Mouse (Mus musculus) inflammation-experienced regulatory T-cells, adult 6 months (primary cell): ENCODE results near the gene Gm11567. TPM values are rescaled to one million over a fixed set of nuclear protein-coding genes. Genes with fewer than 3 reads are reported as not detected.
"Not testable (repeated sequence)": the region's sequence is repeated elsewhere in the genome, so short reads cannot be mapped to it uniquely, and the experiment has no call there.

Source experiments
- ATAC-seq: one replicate; pipeline ENCODE4 v1.8.0; 2017
- polyA plus RNA-seq, 3 experiments: library from polyadenylated mRNA; unstranded; fragments of 100-300 nt; shearing (Covaris generic); gene quantifications; one replicate each; pipeline ENCODE4 v1.2.1; 2017

Gm11567 gene
- polyA plus RNA-seq: not detected

DNA sequence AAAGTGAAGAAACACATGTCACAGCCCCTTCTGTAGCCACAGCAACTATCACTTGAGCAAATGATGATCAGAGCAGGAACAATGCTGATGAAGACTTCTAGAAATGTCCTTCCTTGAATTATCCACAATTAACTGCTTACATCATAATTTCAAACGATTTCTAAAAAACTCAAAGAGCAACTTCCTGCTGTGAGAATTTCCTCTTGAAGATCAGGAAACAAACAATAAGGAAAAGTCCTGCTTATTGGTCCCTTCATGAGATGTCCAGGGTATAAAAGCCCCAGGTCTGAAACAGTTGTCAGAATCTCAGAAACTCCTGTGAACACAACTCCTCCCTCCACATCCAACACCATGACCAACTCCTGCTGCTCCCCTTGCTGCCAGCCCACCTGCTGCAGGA lies at the start of gene Gm11567:
Gene Gm11567 (plus strand): TSS at position 301 of the 400 bp plus-strand sequence.
- ATAC-seq: not testable (repeated sequence)

- no peak for ATAC-seq
Measured at GRCm38 (mm10) chr11:99837966-99838365, 41.0 kb upstream of the Gm11567 start, which contains the start of gene 2300003K06Rik. 2300003K06Rik (minus strand) TSS chr11:99838066.

DNA sequence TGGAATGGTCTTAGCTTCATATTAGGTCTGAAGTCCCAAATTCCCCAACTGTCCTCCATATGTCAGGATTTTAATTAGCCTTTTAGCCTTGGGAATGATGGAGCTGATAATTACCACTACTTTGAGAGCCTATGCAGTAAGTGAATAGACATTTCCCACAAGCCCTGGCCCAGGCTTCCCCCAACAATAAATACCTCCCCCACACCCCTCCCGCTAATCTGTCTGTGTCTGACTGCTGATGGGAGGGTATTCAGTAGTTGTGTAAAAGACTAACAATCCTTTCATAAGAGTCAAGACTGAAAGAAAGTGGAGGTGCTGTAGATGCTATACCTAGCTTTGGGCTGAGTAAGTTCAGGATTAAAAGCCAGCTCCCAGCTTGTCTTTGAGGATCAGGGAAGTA lies 36.8 kb upstream of the Gm11567 start:
- ATAC-seq: no peak

DNA sequence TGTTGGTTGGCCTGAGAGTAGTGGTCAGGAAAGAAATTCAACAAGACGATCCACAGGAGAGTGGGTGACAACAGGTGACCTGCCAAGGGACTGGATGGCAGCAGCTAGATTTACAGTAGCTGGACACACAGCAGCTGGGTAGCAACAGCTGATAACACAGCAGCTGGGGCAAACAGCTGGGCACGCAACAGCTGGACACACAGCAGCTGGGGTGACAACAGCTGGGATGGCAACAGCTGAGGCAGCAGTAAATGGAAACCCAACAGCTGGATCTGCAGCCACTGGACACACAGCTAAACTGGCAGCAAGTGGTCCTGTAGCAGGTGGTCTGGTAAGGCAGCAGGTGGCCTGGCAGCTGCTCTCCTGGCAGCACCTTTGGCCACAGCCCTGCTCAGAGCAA lies 32.2 kb upstream of the Gm11567 start:
- no peak for ATAC-seq

DNA sequence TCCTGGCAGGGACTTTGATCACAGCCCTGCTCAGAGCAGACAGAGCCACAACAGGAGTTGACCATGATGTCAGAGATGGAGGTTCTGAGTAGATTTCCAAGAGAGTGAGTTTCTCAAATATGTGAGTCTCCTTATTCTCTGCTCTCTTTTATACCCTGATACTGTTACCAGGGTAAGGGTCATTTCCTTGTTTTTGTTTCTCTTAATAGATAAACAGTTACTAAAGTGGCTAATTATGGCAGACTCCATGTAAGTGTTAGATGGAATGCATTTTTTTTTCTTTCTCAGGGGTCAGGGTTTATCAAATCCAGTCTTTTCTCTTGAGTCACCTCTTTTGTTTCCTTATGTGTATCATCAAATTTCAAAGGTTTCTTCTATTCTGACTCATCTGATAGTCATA lies 27.5 kb upstream of the Gm11567 start, which contains the start of gene Krtap4-16:
Gene Krtap4-16 (minus strand): TSS at position 101 of the 400 bp plus-strand sequence.
- ATAC-seq: no peak

- no peak for ATAC-seq
Measured at GRCm38 (mm10) chr11:99854121-99854520, 24.9 kb upstream of the Gm11567 start.

GRCm38 (mm10) chr11:99857617-99858016 lies 21.4 kb upstream of the Gm11567 start, which contains the start of gene Gm11568:
Gm11568 (plus strand) TSS chr11:99857917.
- no peak for ATAC-seq

- ATAC-seq: no peak
Measured at GRCm38 (mm10) chr11:99858761-99859160, 20.2 kb upstream of the Gm11567 start.

- ATAC-seq: not testable (repeated sequence)
Measured at GRCm38 (mm10) chr11:99864176-99864575, 14.8 kb upstream of the Gm11567 start, which contains the start of gene Gm11559. Gm11559 (plus strand) TSS chr11:99864476.

GRCm38 (mm10) chr11:99873089-99873488 lies 5.9 kb upstream of the Gm11567 start, which contains the start of gene Krtap9-1:
Krtap9-1 (plus strand) TSS chr11:99873389.
- ATAC-seq: not testable (repeated sequence)

DNA sequence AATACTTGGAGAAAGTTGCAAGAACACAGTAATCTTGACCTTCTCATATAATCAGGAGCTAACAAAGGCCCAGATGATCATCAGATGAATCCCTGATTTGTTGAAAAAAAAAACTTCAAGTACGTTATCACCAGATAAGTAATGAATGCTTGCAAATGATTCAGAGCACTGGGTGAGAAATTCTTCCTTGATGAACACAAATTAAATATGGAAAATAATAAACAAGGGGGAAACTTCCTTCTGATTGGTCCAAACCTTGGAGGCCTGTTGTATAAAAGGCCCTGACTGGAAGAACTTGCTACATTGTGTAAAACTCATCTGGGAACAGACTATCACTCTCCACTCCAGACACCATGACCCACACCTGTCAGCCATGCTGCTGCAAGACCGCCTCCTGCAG lies 28.6 kb downstream of the Gm11567 start, which contains the start of gene Krtap31-1:
Gene Krtap31-1 (plus strand): TSS at position 301 of the 400 bp plus-strand sequence.
- ATAC-seq: no peak

DNA sequence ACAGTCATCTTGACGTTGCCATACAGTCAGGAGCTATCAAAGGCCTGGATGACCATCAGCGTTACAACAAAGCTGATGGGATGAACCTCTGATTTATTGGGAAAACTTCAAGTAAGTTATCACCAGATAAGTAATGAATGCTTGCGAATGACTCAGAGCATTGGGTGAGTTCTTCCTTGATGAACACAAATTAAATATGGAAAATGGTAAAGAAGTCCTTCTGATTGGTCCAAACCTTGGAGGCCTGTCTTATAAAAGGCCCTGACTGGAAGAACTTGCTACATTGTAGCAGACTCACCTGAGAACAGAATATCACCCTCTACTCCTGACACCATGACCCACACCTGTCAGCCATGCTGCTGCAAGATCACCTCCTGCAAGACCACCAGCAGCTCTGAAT lies 35.5 kb downstream of the Gm11567 start, which contains the start of gene Gm11565:
Gene Gm11565 (plus strand): TSS at position 301 of the 400 bp plus-strand sequence.
- ATAC-seq: no peak

Other genes starting within 250 kb of the Gm11567 start
- gene Krtap4-2, start 244.1 kb upstream of the Gm11567 start, polyA plus RNA-seq: not detected
- not detected for gene Krtap4-7, start 235.1 kb upstream of the Gm11567 start, polyA plus RNA-seq
- not detected for gene Gm11555, start 229.0 kb upstream of the Gm11567 start, polyA plus RNA-seq
- not detected for gene Gm11563, start 220.2 kb upstream of the Gm11567 start, polyA plus RNA-seq
- not detected for gene Krtap4-6, start 213.2 kb upstream of the Gm11567 start, polyA plus RNA-seq
- not detected for gene Gm14190, start 188.4 kb upstream of the Gm11567 start, polyA plus RNA-seq
- not detected for gene Gm14180, start 144.9 kb upstream of the Gm11567 start, polyA plus RNA-seq
- gene Gm11595, start 106.3 kb upstream of the Gm11567 start, polyA plus RNA-seq: not detected
- gene Krtap4-8, start 98.5 kb upstream of the Gm11567 start, polyA plus RNA-seq: not detected
- gene Krtap4-9, start 94.0 kb upstream of the Gm11567 start, polyA plus RNA-seq: not detected
- not detected for gene Gm11596, start 85.7 kb upstream of the Gm11567 start, polyA plus RNA-seq
- gene Gm11569, start 80.3 kb upstream of the Gm11567 start, polyA plus RNA-seq: not detected
- gene Gm11554, start 74.7 kb upstream of the Gm11567 start, polyA plus RNA-seq: not detected
- not detected for gene Krtap4-13, start 69.3 kb upstream of the Gm11567 start, polyA plus RNA-seq
- gene Gm11564, start 63.5 kb upstream of the Gm11567 start, polyA plus RNA-seq: not detected
- gene 2300003K06Rik, start 41.1 kb upstream of the Gm11567 start, polyA plus RNA-seq: not detected
- gene Krtap4-16, start 27.6 kb upstream of the Gm11567 start, polyA plus RNA-seq: not detected
- gene Gm11568, start 21.3 kb upstream of the Gm11567 start, polyA plus RNA-seq: not detected
- gene Gm11559, start 14.7 kb upstream of the Gm11567 start, polyA plus RNA-seq: not detected
- not detected for gene Krtap9-1, start 5.8 kb upstream of the Gm11567 start, polyA plus RNA-seq
- not detected for gene Krtap31-1, start 28.7 kb downstream of the Gm11567 start, polyA plus RNA-seq
- gene Gm11565, start 35.6 kb downstream of the Gm11567 start, polyA plus RNA-seq: not detected
- not detected for gene Krtap31-2, start 57.1 kb downstream of the Gm11567 start, polyA plus RNA-seq
- not detected for gene Krtap9-5, start 69.3 kb downstream of the Gm11567 start, polyA plus RNA-seq
- not detected for gene Krtap29-1, start 99.9 kb downstream of the Gm11567 start, polyA plus RNA-seq
- gene Krtap16-1, start 107.4 kb downstream of the Gm11567 start, polyA plus RNA-seq: not detected
- not detected for gene Krtap17-1, start 114.8 kb downstream of the Gm11567 start, polyA plus RNA-seq
- not detected for gene Krt33a, start 137.0 kb downstream of the Gm11567 start, polyA plus RNA-seq
- not detected for gene Krt33b, start 150.7 kb downstream of the Gm11567 start, polyA plus RNA-seq
- not detected for gene Krt34, start 162.4 kb downstream of the Gm11567 start, polyA plus RNA-seq
- not detected for gene Krt31, start 171.4 kb downstream of the Gm11567 start, polyA plus RNA-seq
- gene Krt32, start 209.0 kb downstream of the Gm11567 start, polyA plus RNA-seq: not detected
- gene Krt35, start 217.1 kb downstream of the Gm11567 start, polyA plus RNA-seq: not detected
- not detected for gene Krt36, start 226.4 kb downstream of the Gm11567 start, polyA plus RNA-seq
- gene Krt13, start 242.4 kb downstream of the Gm11567 start, polyA plus RNA-seq: not detected